Mouse (Mus musculus): ENCODE measurements around the gene Lcor. TPM values are rescaled to one million over a fixed set of nuclear protein-coding genes. Genes with fewer than 3 reads are reported as not detected.

Lcor gene
- polyA plus RNA-seq, 1 experiment from 2014 or later = 12.4 TPM

DNA sequence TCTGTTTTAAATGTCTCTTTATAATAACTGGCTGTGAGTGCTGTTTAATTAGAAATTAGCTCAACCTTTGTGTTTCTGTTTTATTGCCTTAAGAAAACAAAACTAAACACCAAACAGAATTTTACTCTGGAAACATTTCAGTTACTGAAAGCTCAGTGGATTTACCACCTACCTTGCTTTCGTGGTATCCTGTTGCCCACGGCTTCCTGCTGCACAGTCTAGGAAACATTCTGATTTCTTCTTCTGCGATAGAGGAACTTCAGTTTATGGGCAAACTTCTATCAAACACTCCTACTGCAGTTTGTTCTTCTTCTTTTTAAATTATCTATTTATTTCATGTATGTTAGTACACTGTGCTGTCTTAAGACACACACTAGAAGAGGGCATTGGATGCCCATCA lies 46.7 kb downstream of the Lcor start:
- H3K27ac ChIP-seq = no peak overlapping the region
- no peak overlapping the region for H3K4me3 ChIP-seq
- no peak for DNase-seq (ENCODE audit: low spot score)
- 92% methylated on average over 3 of the region's 3 CpGs for WGBS
- H3K36me3 ChIP-seq = no peaks in the 10 kb centered on the region
- H3K9me3 ChIP-seq = no peaks in the 10 kb centered on the region
- no peaks in the 10 kb centered on the region for H3K27me3 ChIP-seq (ENCODE audit: insufficient read depth, poor library complexity, severe bottlenecking)
- H3K4me1 ChIP-seq = 0 out of 2 replicates have a peak, but pooled peaks cover 2% of the 10 kb centered on the region

DNA sequence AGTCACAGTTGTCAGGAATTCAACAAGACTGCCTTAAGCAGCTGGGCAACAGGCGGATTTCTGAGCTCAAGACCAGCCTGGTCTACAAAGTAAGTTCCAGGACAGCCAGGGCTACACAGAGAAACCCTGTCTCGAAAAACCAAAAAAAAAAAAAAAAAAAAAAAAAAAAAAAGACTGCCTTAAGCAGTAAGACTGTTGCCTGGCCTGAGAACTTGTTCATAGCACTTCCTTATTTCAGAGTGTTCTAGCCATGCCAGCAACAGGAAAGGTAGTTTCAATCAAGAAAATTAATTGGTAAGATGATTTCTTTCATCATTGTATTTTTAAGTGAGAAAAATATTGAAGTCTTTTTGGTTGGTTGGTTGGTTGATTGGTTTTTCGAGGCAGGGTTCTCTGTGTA lies 51.6 kb downstream of the Lcor start:
- no peaks in the 10 kb centered on the region for H3K4me1 ChIP-seq
- WGBS = 81% methylated on average over 3 of the region's 3 CpGs
- H3K36me3 ChIP-seq = peaks cover 11% of the 10 kb centered on the region; the same call in 1 of the 2 replicates
- H3K9me3 ChIP-seq = no peaks in the 10 kb centered on the region
- no peak for DNase-seq (ENCODE audit: low spot score)
- no peak overlapping the region for H3K4me3 ChIP-seq
- H3K27ac ChIP-seq = no peak overlapping the region
- no peaks in the 10 kb centered on the region for H3K27me3 ChIP-seq (ENCODE audit: insufficient read depth, poor library complexity, severe bottlenecking)

DNA sequence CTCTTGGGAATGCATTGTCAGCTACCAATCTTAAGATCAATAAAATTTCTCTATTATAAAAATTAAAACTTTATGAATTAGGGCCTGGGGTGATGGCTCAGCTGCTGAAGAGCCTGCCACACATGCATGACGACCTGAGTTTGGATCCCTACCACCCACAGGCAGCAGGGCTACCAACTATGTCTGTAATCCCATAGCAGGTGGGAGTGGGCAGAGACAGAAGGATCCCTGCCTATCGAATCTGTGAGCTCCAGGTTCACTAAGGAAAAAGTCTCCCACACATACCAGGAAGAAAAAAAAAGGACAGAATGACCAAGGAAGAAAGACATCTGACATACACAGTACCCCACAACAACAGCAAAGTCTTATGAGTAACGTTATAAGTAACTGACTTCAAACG lies 74.5 kb downstream of the Lcor start:
- Histone ChIP-seq H3K36me3 (peaks cover 37% of the 10 kb centered on the region), H3K4me1 (no peaks in the 10 kb centered on the region), H3K9me3 (no peaks in the 10 kb centered on the region), H3K27me3 (ENCODE audit: insufficient read depth, poor library complexity, severe bottlenecking) (no peaks in the 10 kb centered on the region), H3K27ac (no peak overlapping the region), H3K4me3 (no peak overlapping the region)
- DNase-seq (ENCODE audit: low spot score) = no peak
- WGBS = 90% methylated on average over 4 of the region's 4 CpGs

DNA sequence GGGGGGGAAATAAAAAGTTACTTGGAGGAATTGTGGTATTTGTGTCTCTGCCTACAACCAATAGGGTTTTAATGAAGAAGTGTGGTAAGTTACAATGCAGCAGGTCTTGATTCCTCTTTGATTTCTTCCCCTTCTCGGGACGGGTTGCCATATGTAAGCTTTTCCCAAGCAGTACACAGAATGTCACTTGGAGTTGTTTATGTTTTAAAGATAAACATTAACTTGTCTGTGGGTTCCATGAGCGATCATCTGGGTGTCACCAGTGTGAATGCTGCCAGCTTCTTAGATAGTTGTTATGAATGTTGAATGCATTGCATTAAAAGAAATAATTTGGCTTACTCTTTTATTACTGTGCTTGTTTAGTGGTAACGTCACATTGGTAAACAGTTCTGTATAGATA lies 75.1 kb downstream of the Lcor start:
- peaks cover 35% of the 10 kb centered on the region for H3K36me3 ChIP-seq
- no peak overlapping the region for H3K27ac ChIP-seq
- no peak overlapping the region for H3K4me3 ChIP-seq
- DNase-seq (ENCODE audit: low spot score) = no peak
- 85% methylated on average over 4 of the region's 4 CpGs for WGBS
- no peaks in the 10 kb centered on the region for H3K9me3 ChIP-seq
- H3K27me3 ChIP-seq (ENCODE audit: insufficient read depth, poor library complexity, severe bottlenecking) = no peaks in the 10 kb centered on the region
- no peaks in the 10 kb centered on the region for H3K4me1 ChIP-seq

DNA sequence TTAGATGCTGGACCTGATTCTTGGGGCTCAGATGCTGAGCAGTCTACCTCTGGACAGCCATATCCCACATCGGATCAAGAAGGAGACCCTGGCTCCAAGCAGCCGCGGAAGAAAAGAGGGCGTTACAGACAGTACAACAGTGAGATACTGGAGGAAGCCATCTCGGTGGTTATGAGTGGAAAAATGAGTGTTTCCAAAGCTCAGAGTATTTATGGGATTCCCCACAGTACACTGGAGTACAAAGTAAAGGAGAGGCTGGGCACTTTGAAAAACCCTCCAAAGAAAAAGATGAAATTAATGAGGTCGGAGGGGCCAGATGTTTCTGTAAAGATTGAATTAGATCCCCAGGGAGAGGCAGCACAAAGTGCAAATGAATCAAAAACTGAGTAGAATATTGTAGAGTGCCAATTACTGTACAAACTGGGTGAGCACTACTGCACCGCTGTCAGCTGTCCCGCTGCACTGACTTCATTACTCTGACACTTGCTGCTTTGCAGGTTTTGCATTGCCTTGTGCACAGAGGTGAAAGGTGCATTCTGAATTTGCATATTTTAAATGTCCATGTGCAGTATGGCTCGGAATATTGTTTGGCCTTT lies 76.6 kb downstream of the Lcor start:
- Histone ChIP-seq H3K27ac (no peak overlapping the region), H3K27me3 (ENCODE audit: insufficient read depth, poor library complexity, severe bottlenecking) (no peaks in the 10 kb centered on the region), H3K9me3 (no peaks in the 10 kb centered on the region), H3K4me3 (no peak overlapping the region), H3K4me1 (peaks cover 8% of the 10 kb centered on the region; the same call in 1 of the 2 replicates), H3K36me3 (peaks cover 24% of the 10 kb centered on the region)
- DNase-seq (ENCODE audit: low spot score) = no peak
- WGBS = 94% methylated on average over 9 of the region's 9 CpGs

DNA sequence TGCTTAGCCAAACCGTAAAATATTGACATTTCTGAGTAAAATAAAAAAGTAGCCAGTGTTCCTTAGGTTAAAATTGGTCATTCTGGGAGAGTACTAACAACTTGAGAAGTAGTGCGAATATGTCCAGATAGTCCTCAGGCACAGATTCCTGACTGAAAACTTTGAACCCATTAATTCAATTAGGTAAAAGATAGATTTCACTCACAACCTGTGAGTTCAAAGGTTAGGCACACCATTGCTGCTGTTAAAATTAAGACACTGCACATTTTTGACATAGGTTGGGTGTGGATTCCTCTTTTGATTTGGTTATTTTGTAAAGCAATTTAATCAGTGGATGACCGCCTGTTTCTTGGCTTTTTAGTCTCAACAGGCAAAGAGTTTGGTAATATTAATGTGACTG lies 78.4 kb downstream of the Lcor start:
- Histone ChIP-seq H3K4me1 (peaks cover 8% of the 10 kb centered on the region; the same call in 1 of the 2 replicates), H3K27ac (no peak overlapping the region), H3K36me3 (peaks cover 19% of the 10 kb centered on the region), H3K4me3 (no peak overlapping the region), H3K27me3 (ENCODE audit: insufficient read depth, poor library complexity, severe bottlenecking) (no peaks in the 10 kb centered on the region), H3K9me3 (no peaks in the 10 kb centered on the region)
- DNase-seq (ENCODE audit: low spot score) = no peak
- WGBS = 89% methylated on average over 3 of the region's 3 CpGs

DNA sequence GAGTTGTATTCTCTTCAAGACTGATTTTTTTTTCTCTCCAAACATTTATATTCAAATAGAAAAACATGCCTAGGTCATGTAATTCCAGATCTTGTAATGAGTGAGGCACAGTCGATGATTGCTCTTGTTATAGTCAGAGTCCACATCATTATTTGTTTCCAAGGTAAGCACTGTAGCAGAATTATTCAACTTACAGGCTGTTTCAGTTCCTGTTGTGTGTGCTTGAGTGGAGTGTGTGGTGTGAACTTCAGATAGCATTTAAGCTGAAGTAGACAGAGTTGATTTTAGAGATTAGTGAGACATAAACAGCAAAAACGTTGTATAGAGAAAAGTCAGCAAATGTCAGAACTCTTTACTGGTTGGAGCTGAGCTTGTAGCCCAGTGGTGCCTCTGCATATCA lies 86.4 kb downstream of the Lcor start:
- Histone ChIP-seq H3K27ac (no peak overlapping the region), H3K27me3 (ENCODE audit: insufficient read depth, poor library complexity, severe bottlenecking) (no peaks in the 10 kb centered on the region), H3K4me3 (no peak overlapping the region), H3K4me1 (no peaks in the 10 kb centered on the region), H3K36me3 (peaks cover 6% of the 10 kb centered on the region; the same call in 1 of the 2 replicates), H3K9me3 (no peaks in the 10 kb centered on the region)
- DNase-seq (ENCODE audit: low spot score) = no peak
- 70% methylated on average over 2 of the region's 2 CpGs for WGBS

DNA sequence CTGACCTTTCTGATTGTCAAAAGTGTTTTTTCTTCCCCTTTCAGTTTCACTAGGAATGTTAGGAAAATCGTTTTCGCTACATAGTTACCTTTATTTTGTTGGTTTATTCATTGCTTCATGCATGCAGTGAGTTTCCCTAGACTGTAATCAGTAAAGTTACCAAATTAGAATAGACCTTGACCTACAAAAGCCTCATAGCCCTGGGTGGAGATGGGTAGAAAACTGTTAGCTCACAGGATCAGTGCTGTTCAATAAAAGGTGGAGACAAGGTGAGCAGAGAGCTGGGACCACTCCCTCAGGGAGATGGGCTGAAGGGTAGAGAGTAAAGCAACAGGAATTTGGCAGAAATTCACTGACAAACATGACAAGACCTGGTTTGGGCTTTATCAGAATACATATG lies 91.3 kb downstream of the Lcor start:
- DNase-seq (ENCODE audit: low spot score) = no peak
- 86% methylated on average over 2 of the region's 2 CpGs for WGBS
- Histone ChIP-seq H3K36me3 (peaks cover 6% of the 10 kb centered on the region; the same call in 1 of the 2 replicates), H3K4me3 (no peak overlapping the region), H3K4me1 (no peaks in the 10 kb centered on the region), H3K9me3 (no peaks in the 10 kb centered on the region), H3K27ac (no peak overlapping the region), H3K27me3 (ENCODE audit: insufficient read depth, poor library complexity, severe bottlenecking) (no peaks in the 10 kb centered on the region)

DNA sequence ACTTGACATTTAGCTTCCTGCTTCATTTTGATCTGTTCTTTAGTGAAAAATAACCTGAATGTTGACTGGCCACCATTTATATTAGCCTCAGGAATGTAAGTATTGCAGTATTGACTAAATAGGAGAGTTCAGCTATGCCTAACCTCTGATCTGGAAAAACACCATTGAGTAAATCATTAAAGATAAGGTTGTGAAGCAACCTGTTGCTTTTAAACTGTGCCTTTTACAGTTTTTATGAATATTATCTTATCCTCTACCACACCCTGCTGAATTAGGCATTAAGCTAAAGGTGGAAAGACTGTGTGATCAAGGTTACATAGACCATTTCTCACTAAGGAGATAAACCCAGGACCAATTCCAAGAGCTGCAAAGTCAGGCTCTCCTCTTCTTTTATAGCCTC lies 95.1 kb downstream of the Lcor start:
- Histone ChIP-seq H3K9me3 (no peaks in the 10 kb centered on the region), H3K27ac (no peak overlapping the region), H3K27me3 (ENCODE audit: insufficient read depth, poor library complexity, severe bottlenecking) (no peaks in the 10 kb centered on the region), H3K4me3 (no peak overlapping the region), H3K4me1 (no peaks in the 10 kb centered on the region), H3K36me3 (peaks cover 12% of the 10 kb centered on the region)
- DNase-seq (ENCODE audit: low spot score) = no peak

DNA sequence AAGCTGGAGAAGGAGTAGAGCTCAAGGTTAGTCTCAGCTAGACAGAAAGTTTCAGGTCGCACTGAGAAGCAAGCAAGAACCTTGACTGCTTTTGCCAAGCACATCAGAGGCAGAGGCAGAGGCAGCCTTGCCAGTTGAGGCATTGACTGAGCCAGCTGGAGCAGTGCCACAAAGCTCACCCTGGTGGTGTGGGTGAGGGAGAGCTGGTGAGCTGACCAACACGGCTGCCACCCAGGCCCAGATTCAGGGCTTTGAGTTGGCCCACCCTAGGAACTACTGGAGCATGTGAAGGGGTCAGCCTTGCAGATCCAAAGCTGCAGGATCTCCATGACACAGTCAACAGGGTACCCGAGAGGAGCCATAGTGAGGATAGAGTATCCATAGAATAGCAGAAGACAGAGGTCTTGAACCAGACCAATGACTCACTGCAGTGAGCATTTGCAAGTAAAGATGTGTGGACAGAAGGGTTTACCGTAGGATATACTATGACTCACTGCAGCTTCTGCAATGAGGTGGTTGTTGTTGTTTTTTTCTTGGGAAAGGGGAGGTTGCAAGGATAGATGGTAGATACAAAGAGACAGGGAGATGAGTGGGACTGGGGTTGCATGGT lies 97.0 kb downstream of the Lcor start:
- DNase-seq (ENCODE audit: low spot score) = no peak
- H3K27ac ChIP-seq = no peak overlapping the region
- 88% methylated on average over 4 of the region's 4 CpGs for WGBS
- H3K4me1 ChIP-seq = no peaks in the 10 kb centered on the region
- no peaks in the 10 kb centered on the region for H3K9me3 ChIP-seq
- peaks cover 30% of the 10 kb centered on the region for H3K36me3 ChIP-seq
- no peaks in the 10 kb centered on the region for H3K27me3 ChIP-seq (ENCODE audit: insufficient read depth, poor library complexity, severe bottlenecking)
- H3K4me3 ChIP-seq = no peak overlapping the region

DNA sequence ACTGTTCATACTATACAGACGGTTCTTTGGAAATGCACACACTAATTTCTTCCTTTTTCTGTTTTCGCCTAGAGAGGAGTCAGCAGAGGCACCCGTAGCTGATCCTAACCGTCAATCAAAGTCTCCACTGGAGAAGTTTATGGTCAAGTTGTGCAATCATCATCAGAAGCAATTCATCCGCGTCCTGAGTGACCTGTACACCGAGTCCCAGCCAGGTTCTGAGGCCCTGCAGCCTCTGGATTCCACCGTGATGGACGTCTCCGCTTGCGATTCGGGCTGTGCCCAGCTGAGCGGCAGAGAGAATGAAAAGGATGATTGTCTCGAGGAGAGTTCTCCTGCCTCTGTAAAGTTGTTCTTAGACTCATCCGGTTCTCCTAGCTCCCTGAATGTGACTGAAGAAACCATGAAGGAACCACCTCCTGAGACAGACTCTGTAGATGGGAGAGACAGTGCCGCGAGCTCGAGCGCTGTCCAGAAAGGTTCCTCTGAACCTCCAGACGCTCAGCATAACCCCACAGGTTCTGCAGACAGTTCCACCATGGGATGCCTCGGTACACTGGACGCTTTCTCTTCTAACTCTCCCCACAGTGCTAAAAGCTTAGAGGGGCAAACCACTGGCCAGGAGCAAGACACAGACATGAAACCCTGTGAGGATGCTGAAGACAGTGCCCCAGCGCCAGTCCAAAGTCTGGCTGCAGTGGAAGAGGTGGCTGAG lies 99.4 kb downstream of the Lcor start, which contains the start of gene Gm340:
Gm340 (plus strand) TSS at position 665 of the 715 bp plus-strand sequence.
- 92% methylated on average over 23 of the region's 23 CpGs for WGBS
- Histone ChIP-seq H3K4me3 (no peak within 1 kb of the TSS), H3K9me3 (no peaks in the 10 kb centered on the region), H3K36me3 (peaks cover 45% of the 10 kb centered on the region), H3K4me1 (no peaks in the 10 kb centered on the region), H3K27ac (no peak within 1 kb of the TSS), H3K27me3 (ENCODE audit: insufficient read depth, poor library complexity, severe bottlenecking) (no peaks in the 10 kb centered on the region)
- DNase-seq (ENCODE audit: low spot score) = no peak

DNA sequence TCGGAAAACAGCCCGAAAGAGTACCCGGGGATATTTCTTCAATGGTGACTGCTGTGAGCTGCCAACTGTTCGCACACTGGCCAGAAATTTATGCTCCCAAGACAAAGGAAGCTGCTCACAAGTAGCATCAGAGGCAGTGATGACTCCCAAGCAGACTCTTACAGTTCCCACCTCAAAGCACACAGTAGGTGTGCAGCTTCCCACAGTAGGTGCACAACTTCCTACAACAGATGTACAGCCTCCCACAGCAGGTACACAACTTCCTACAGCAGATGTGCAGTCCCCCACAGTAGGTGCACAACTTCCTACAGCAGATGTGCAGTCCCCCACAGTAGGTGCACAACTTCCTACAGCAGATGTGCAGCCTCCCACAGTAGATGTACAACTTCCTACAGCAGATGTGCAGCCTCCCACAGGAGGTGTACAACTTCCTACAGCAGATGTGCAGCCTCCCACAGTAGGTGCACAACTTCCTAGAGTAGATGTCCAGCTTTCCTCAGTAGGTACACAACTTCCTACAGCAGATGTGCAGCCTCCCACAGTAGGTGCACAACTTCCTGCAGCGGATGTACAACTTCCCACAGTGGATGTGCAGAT lies 100.6 kb downstream of the Lcor start:
- WGBS = 96% methylated on average over 5 of the region's 5 CpGs
- DNase-seq (ENCODE audit: low spot score) = no peak

DNA sequence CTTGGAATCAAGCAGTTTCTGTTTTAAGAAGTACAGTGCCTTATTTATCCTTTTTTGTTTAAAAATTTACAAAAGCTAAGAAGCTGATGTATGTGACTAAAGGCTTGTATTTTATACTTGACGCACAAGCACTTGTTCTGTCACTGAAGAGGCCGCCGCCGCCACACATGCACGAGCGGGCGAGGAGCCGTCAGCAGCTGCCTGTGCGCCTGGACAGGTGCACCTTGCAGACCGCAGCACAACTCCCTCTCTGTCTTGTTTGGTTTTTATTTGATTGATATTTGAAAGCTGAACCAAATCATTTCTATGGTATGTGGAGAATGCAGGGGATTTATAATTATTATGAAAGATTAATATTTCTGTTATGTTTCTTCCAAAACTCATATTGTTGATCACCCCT lies 104.3 kb downstream of the Lcor start:
- Histone ChIP-seq H3K27me3 (ENCODE audit: insufficient read depth, poor library complexity, severe bottlenecking) (no peaks in the 10 kb centered on the region), H3K4me3 (no peak overlapping the region), H3K4me1 (peaks cover 7% of the 10 kb centered on the region; the same call in 1 of the 2 replicates), H3K36me3 (peaks cover 44% of the 10 kb centered on the region), H3K27ac (no peak overlapping the region), H3K9me3 (no peaks in the 10 kb centered on the region)
- 93% methylated on average over 10 of the region's 10 CpGs for WGBS
- DNase-seq (ENCODE audit: low spot score) = no peak

More for the DNA sequence above, 100.6 kb downstream of the Lcor start:
- Histone ChIP-seq H3K4me3 (no peak overlapping the region), H3K27ac (no peak overlapping the region), H3K27me3 (ENCODE audit: insufficient read depth, poor library complexity, severe bottlenecking) (no peaks in the 10 kb centered on the region), H3K9me3 (no peaks in the 10 kb centered on the region), H3K36me3 (peaks cover 48% of the 10 kb centered on the region), H3K4me1 (peaks cover 4% of the 10 kb centered on the region; the same call in 1 of the 2 replicates)
